Mouse (Mus musculus) midbrain, postnatal 0 days (tissue): ENCODE results near the gene Cd274. TPM values are rescaled to one million over a fixed set of nuclear protein-coding genes. Genes with fewer than 3 reads are reported as not detected.

Source experiments
- ATAC-seq: fragments of 200-750 bp; cut with Nextera tagmentation; 2 replicates; pipeline ENCODE4 v1.8.0; 2017; ENCODE audit warnings: moderate number of reproducible peaks, mild to moderate bottlenecking, moderate TSS enrichment, moderate library complexity; ENCODE audit not compliant: low FRiP score
- DNase-seq: peaks from one replicate; pipeline ENCODE4 v3.0.0-alpha.2; 2015; ENCODE audit warnings: low spot score
- H3K27ac ChIP-seq: fragments of 300-500 bp; sonication (generic); 2 replicates; pipeline ENCODE4 v1.5.1; 2014; ENCODE audit warnings: low read depth, mild to moderate bottlenecking, low read length, mixed read lengths
- H3K27me3 ChIP-seq: fragments of 300-500 bp; sonication (generic); 2 replicates; pipeline ENCODE4 v1.6.1; 2014; ENCODE audit warnings: low read length, control low read depth, mixed read lengths; ENCODE audit not compliant: insufficient read depth
- H3K36me3 ChIP-seq: fragments of 300-500 bp; sonication (generic); 2 replicates; pipeline ENCODE4 v1.6.1; 2014; ENCODE audit warnings: low read length, control low read depth, mixed read lengths; ENCODE audit not compliant: insufficient read depth
- H3K4me1 ChIP-seq: fragments of 300-500 bp; sonication (generic); 2 replicates; pipeline ENCODE4 v1.6.1; 2014; ENCODE audit warnings: mild to moderate bottlenecking, control low read depth, antibody characterized with exemption, low read length, mixed read lengths; ENCODE audit not compliant: insufficient read depth
- H3K4me2 ChIP-seq: fragments of 300-500 bp; sonication (generic); 2 replicates; pipeline ENCODE4 v1.6.1; 2014; ENCODE audit warnings: low read depth, mild to moderate bottlenecking, low read length, mixed read lengths; ENCODE audit not compliant: poor library complexity, severe bottlenecking
- H3K4me3 ChIP-seq: fragments of 300-500 bp; sonication (generic); 2 replicates; pipeline ENCODE4 v1.5.1; 2014; ENCODE audit warnings: low read depth, mild to moderate bottlenecking, low read length, moderate library complexity
- H3K9ac ChIP-seq: fragments of 300-500 bp; sonication (generic); replicated peaks from 2 replicates; pipeline ENCODE4 v1.6.1; 2014; ENCODE audit warnings: mild to moderate bottlenecking, low read length, moderate library complexity, mixed read lengths; ENCODE audit not compliant: poor library complexity, severe bottlenecking
- H3K9me3 ChIP-seq: fragments of 300-500 bp; sonication (generic); 2 replicates; pipeline ENCODE4 v1.6.1; 2016; ENCODE audit warnings: low read length, control low read depth
- CTCF ChIP-seq: IDR thresholded peaks from 2 replicates; pipeline ENCODE4 v1.5.1; 2016; ENCODE audit warnings: antibody characterized with exemption, mild to moderate bottlenecking
- WGBS: fragments of 180-500 bp; shearing (Covaris S2); extraction: QIAGEN DNeasy Blood & Tissue Kit; methylation state at CpG from one replicate; pipeline ENCODE4 v1.1.7; 2014; 5-methylcytosine and 5-hydroxymethylcytosine counted together
- polyA plus RNA-seq: library from polyadenylated mRNA; unstranded; fragments of >200 nt; fragmentation: Nextera tagmentation; extraction: Ambion mirVana; gene quantifications from 2 replicates; pipeline ENCODE4 v1.2.1, GENCODE M21; 2015
- total RNA-seq: library from RNA; depleted of rRNA; stranded (reverse); fragments of >200 nt; gene quantifications from 2 replicates; pipeline ENCODE4 v1.2.3, GENCODE M21; 2014; rRNA removed

The Cd274 gene
- total and polyA plus RNA-seq, 2 experiments from 2014 or later, result 0.22 to 0.38 TPM

DNA sequence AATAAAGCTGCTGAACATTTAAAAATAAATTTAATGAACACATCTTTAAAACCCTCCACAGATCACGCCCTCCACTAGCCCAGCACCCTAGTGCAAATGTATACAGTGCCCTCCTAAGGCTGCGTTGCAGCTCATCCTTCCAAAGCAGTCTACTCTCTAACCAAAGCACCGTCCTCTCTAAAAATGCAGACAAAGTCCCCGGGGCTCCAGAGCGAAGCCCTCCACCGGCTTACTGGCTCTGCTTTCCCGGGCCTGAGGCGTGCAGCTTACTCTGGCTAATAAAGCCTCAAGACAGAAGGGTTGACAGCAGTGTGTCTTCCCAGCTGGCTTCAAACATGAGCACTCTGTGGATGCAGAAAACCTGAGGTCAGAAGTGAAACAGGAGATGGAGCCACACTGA lies 53.1 kb downstream of the Cd274 start:
- H3K27ac ChIP-seq, result no peak overlapping the region
- no peak overlapping the region for H3K4me3 ChIP-seq
- H3K9me3 ChIP-seq, result no peaks in the 10 kb centered on the region
- no peaks in the 10 kb centered on the region for H3K27me3 ChIP-seq
- no peak overlapping the region for H3K9ac ChIP-seq
- H3K4me1 ChIP-seq, result no peaks in the 10 kb centered on the region
- WGBS, result 74% methylated on average over 8 of the region's 8 CpGs
- H3K36me3 ChIP-seq, result no peaks in the 10 kb centered on the region
- H3K4me2 ChIP-seq, result no peak overlapping the region
- ATAC-seq (no peak), DNase-seq (no peak)
- TF ChIP-seq CTCF, result no peak

DNA sequence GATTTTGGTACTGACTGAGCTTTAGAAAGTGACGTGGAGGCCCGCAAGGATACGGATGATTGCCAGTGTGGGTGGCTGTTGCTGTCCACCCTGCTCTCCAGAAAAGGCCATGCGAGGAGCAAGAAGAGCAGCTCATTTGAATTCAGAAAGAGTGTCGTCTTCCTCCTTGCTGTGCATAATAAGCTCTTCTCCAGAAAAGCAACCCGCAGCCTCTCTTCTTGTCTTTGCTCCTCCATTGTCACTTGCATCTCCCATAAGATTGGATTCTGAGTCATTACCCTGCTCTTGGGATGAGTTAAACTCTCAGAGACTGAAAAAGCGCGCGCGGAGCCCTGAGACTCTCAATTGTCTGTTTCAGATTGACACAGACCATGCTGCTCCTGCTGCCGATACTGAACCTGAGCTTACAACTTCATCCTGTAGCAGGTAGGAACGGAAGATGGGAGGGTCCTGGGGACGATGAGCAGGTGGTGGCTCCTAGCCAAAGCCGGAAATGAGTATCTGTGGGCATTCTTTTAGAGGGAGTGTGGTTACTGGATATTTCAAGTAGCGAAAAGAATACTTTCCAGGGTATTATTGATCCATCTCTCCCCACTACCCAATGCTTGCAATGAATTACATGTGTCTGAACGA lies 54.9 kb downstream of the Cd274 start:
- TF ChIP-seq CTCF, result no peak
- Histone ChIP-seq H3K4me1 (no peaks in the 10 kb centered on the region), H3K36me3 (no peaks in the 10 kb centered on the region), H3K4me3 (no peak overlapping the region), H3K27me3 (no peaks in the 10 kb centered on the region), H3K9me3 (no peaks in the 10 kb centered on the region), H3K4me2 (no peak overlapping the region), H3K9ac (no peak overlapping the region), H3K27ac (no peak overlapping the region)
- WGBS, result 82% methylated on average over 16 of the region's 16 CpGs
- DNase-seq, result no peak
- ATAC-seq, result no peak

DNA sequence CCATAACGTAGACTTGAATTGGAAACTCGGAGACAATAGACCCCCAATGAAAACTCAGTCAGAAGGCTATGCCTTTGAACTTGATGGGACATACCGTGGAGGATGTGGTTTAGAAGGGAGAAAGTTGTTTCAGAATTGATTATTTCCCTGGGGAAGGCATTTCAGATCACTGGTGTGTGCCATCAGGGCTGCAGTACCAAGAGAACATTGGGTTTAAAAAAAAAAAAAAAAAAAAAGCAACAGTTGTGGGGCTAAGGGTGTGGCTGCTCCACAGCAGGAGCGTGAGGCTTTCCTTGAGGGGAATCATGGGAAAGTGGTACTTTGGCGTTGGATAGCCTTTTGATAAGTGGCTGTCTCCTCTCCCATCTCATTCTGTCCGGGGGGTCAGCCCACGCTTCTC lies 55.5 kb downstream of the Cd274 start:
- ATAC-seq (no peak), DNase-seq (no peak)
- Histone ChIP-seq H3K4me3 (no peak overlapping the region), H3K27ac (no peak overlapping the region), H3K36me3 (no peaks in the 10 kb centered on the region), H3K4me2 (no peak overlapping the region), H3K9ac (no peak overlapping the region), H3K27me3 (no peaks in the 10 kb centered on the region), H3K4me1 (no peaks in the 10 kb centered on the region), H3K9me3 (no peaks in the 10 kb centered on the region)
- no peak for TF ChIP-seq CTCF
- 86% methylated on average over 7 of the region's 7 CpGs for WGBS

DNA sequence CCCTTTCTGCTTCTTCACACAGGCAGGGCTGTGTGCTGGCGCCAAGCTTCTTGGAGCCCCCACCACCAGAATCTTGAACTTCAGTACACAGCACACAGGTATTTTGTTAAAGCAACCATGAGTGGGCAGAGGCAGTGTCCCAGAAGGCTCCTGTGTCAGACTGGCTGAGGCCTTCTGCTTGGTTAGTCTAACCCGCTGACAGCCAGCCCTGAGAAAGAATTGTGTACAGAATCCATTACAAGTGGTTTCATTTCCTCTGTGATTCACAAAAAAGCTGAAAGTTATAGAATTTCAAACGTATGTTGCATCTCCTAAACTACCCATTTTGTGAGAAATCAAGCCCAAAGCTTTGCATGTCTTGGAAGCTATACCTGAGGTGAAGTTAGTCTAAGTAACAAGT lies 63.3 kb downstream of the Cd274 start:
- Histone ChIP-seq H3K4me2 (no peak overlapping the region), H3K9me3 (no peaks in the 10 kb centered on the region), H3K4me1 (no peaks in the 10 kb centered on the region), H3K9ac (no peak overlapping the region), H3K36me3 (no peaks in the 10 kb centered on the region), H3K27me3 (no peaks in the 10 kb centered on the region), H3K4me3 (no peak overlapping the region), H3K27ac (no peak overlapping the region)
- WGBS, result 90% methylated on average over 3 of the region's 3 CpGs
- ATAC-seq (no peak), DNase-seq (no peak)
- TF ChIP-seq CTCF, result no peak

DNA sequence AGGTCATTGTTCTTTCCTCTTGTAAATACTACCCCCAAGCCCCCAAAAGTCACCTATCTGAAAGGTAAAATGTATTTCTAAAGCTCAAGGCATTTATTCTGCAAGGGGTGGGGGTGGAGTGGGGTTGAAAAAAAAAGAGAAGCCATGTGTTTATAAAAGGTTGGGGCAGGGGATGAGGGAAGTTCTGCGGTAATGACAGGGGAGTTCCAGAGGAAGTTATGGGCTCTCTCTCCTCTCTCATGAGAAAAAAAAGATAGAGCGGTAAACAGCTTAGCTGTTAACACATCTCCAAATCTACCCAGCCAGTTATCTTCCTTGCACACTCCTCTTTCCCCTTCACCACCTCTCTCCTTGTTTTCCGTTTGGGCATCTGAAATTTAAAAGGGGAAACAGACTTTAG lies 63.7 kb downstream of the Cd274 start:
- Histone ChIP-seq H3K4me3 (no peak overlapping the region), H3K27me3 (no peaks in the 10 kb centered on the region), H3K9ac (no peak overlapping the region), H3K9me3 (no peaks in the 10 kb centered on the region), H3K4me1 (no peaks in the 10 kb centered on the region), H3K36me3 (no peaks in the 10 kb centered on the region), H3K4me2 (no peak overlapping the region), H3K27ac (no peak overlapping the region)
- WGBS, result 82% methylated on average over 3 of the region's 3 CpGs
- no peak for ATAC-seq
- no peak for TF ChIP-seq CTCF
- DNase-seq, result no peak

DNA sequence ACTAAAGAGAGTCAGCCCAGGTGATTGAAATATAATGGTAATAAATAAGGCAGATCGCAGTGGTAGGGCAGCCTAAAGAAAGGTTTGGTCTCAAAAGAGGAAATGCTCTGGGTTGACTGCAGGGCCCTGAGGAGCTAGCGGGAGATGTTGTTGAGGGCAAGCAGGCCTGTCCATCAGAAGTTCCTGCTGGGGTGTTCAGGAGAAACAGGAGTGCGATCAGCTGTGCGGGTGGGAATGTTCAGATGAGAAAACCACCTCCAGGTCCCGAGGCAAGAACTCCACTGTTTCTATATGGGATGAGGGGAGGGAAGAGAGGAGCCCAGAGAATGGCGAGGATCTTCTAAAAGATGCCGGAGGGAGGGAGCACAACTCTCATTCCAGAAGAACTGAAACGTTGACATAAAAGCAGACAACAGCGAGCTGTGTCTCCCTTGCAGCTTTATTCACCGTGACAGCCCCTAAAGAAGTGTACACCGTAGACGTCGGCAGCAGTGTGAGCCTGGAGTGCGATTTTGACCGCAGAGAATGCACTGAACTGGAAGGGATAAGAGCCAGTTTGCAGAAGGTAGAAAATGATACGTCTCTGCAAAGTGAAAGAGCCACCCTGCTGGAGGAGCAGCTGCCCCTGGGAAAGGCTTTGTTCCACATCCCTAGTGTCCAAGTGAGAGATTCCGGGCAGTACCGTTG lies 69.7 kb downstream of the Cd274 start:
- H3K27ac ChIP-seq, result no peak overlapping the region
- ATAC-seq, result no peak

More for the DNA sequence above, 69.7 kb downstream of the Cd274 start:
- H3K4me1 ChIP-seq, result no peaks in the 10 kb centered on the region
- no peak overlapping the region for H3K4me3 ChIP-seq
- no peak overlapping the region for H3K9ac ChIP-seq
- no peaks in the 10 kb centered on the region for H3K36me3 ChIP-seq
- WGBS, result 76% methylated on average over 18 of the region's 18 CpGs
- DNase-seq, result no peak
- no peaks in the 10 kb centered on the region for H3K9me3 ChIP-seq
- H3K4me2 ChIP-seq, result no peak overlapping the region
- H3K27me3 ChIP-seq, result no peaks in the 10 kb centered on the region
- TF ChIP-seq CTCF, result no peak

Other genes with a start within 250 kb of the Cd274 start
- gene Jak2, start 115.6 kb upstream of the Cd274 start, total RNA-seq, result 35.3 and 37.6 TPM in 2 replicates
- gene Jak2, start 115.6 kb upstream of the Cd274 start, polyA plus RNA-seq, result 10.7 and 12.0 TPM in 2 replicates
- gene Insl6, start 42.1 kb upstream of the Cd274 start, total RNA-seq, result 4.6 TPM in 1 of 2 replicates, not detected in the other
- gene Insl6, start 42.1 kb upstream of the Cd274 start, polyA plus RNA-seq, result 1.5 and 1.8 TPM in 2 replicates
- 4.5 and 5.8 TPM in 2 replicates for gene Rln1, start 32.8 kb upstream of the Cd274 start, total RNA-seq
- 6.9 and 7.2 TPM in 2 replicates for gene Rln1, start 32.8 kb upstream of the Cd274 start, polyA plus RNA-seq
- gene Plgrkt, start 65 bp upstream of the Cd274 start, total RNA-seq, result 25.9 and 26.4 TPM in 2 replicates
- gene Plgrkt, start 65 bp upstream of the Cd274 start, polyA plus RNA-seq, result 61.9 and 63.5 TPM in 2 replicates
- gene Pdcd1lg2, start 43.5 kb downstream of the Cd274 start, total RNA-seq, result 0.24 and 0.71 TPM in 2 replicates
- 0.15 TPM in 1 of 2 replicates, not detected in the other for gene Pdcd1lg2, start 43.5 kb downstream of the Cd274 start, polyA plus RNA-seq
- 37.4 and 45.9 TPM in 2 replicates for gene Ric1, start 154.8 kb downstream of the Cd274 start, total RNA-seq
- 10.7 and 13.8 TPM in 2 replicates for gene Ric1, start 154.8 kb downstream of the Cd274 start, polyA plus RNA-seq